Mouse (Mus musculus): ENCODE data around the gene Ubxn11.

GRCm38 (mm10) chr4:134090521-134091224 lies 11.7 kb upstream of the Ubxn11 start:
- TF ChIP-seq CTCF (IDR thresholded peaks at IDR 0.05; ENCODE audit: borderline replicate concordance, control insufficient read depth, extremely low read depth, insufficient read depth, low read length, poor library complexity) (no peak), POLR2A (IDR thresholded peaks at IDR 0.05; ENCODE audit: control insufficient read depth, extremely low read depth, insufficient read depth, low read length, poor library complexity) (no peak)

All from thymus, adult 2 months (tissue).